Mouse (Mus musculus) c-Kit-negative CD71-positive TER-119-positive erythroid progenitor cells, embryonic 14.5 days (primary cell): ENCODE results near the gene Morc3.

Source experiments
- DNase-seq: peaks from one replicate; pipeline ENCODE4 v3.0.0-alpha.2; 2013; ENCODE audit warnings: low read depth, low spot score

The Morc3 gene

GRCm38 (mm10) chr16:93883423-93884085 is 51.6 kb downstream of the Morc3 start, which contains the start of gene Chaf1b:
Gene Chaf1b (plus strand): TSS chr16:93883901.
- peak; percentile 94 for DNase-seq

GRCm38 (mm10) chr16:93884086-93884721 is 52.3 kb downstream of the Morc3 start:
- DNase-seq, result no peak

- no peak for DNase-seq
Measured at GRCm38 (mm10) chr16:93884722-93885113, 52.8 kb downstream of the Morc3 start.

- DNase-seq, result no peak
Measured at GRCm38 (mm10) chr16:93888481-93888880, 56.6 kb downstream of the Morc3 start.

GRCm38 (mm10) chr16:93890948-93891604 is 59.2 kb downstream of the Morc3 start:
- no peak for DNase-seq

- DNase-seq, result no peak
Measured at GRCm38 (mm10) chr16:93893285-93893684, 61.4 kb downstream of the Morc3 start.

GRCm38 (mm10) chr16:93903027-93903426 is 71.1 kb downstream of the Morc3 start:
- no peak for DNase-seq

GRCm38 (mm10) chr16:93906156-93907014 is 74.5 kb downstream of the Morc3 start:
- no peak for DNase-seq

GRCm38 (mm10) chr16:93907761-93908160 is 75.8 kb downstream of the Morc3 start:
- DNase-seq, result no peak

GRCm38 (mm10) chr16:93908196-93908595 is 76.3 kb downstream of the Morc3 start:
- DNase-seq, result no peak

- no peak for DNase-seq
Measured at GRCm38 (mm10) chr16:93909936-93910335, 78.0 kb downstream of the Morc3 start.

- no peak for DNase-seq
Measured at GRCm38 (mm10) chr16:93910735-93911665, 79.1 kb downstream of the Morc3 start.

GRCm38 (mm10) chr16:93912158-93912557 is 80.2 kb downstream of the Morc3 start:
- no peak for DNase-seq

GRCm38 (mm10) chr16:93912808-93913207 is 80.9 kb downstream of the Morc3 start:
- DNase-seq, result no peak

- no peak for DNase-seq
Measured at GRCm38 (mm10) chr16:93913881-93914576, 82.1 kb downstream of the Morc3 start.

- no peak for DNase-seq
Measured at GRCm38 (mm10) chr16:93915338-93915849, 83.5 kb downstream of the Morc3 start.

- peak; percentile 68 for DNase-seq
Measured at GRCm38 (mm10) chr16:93917712-93918678, 86.1 kb downstream of the Morc3 start.

- no peak for DNase-seq
Measured at GRCm38 (mm10) chr16:93918679-93919060, 86.7 kb downstream of the Morc3 start.

GRCm38 (mm10) chr16:93919189-93919588 is 87.3 kb downstream of the Morc3 start:
- DNase-seq, result no peak
